Mouse (Mus musculus) macrophage (primary cell): ENCODE data around the gene Lca5l. TPM values are rescaled to one million over a fixed set of nuclear protein-coding genes. Genes with fewer than 3 reads are reported as not detected.

Experiments
- H3K27ac ChIP-seq: fragments of 350-480 bp; formaldehyde crosslinking; 2 replicates; pipeline ENCODE4 v1.9.0; 2021
- H3K36me3 ChIP-seq: fragments of 350-480 bp; formaldehyde crosslinking; 2 replicates; pipeline ENCODE4 v1.9.0; 2021; ENCODE audit errors: inconsistent target
- H3K4me3 ChIP-seq: fragments of 350-480 bp; formaldehyde crosslinking; 2 replicates; pipeline ENCODE4 v1.9.0; 2021; ENCODE audit errors: inconsistent target
- H3K79me2 ChIP-seq: fragments of 350-480 bp; formaldehyde crosslinking; 2 replicates; pipeline ENCODE4 v1.9.0; 2021; ENCODE audit errors: inconsistent target
- WGBS: methylation state at CpG from one replicate; pipeline ENCODE4 v1.1.7; 2026; ENCODE audit warnings: inconsistent platforms; ENCODE audit not compliant: missing documents; 5-methylcytosine and 5-hydroxymethylcytosine counted together
- polyA plus RNA-seq: library from polyadenylated mRNA; stranded (reverse); fragments of 250-400 nt; gene quantifications from 3 replicates; pipeline ENCODE4 v1.2.4, GENCODE M21; 2018; ENCODE audit warnings: inconsistent platforms

Gene Lca5l
- polyA plus RNA-seq, 1 experiment from 2014 or later, result not detected

DNA sequence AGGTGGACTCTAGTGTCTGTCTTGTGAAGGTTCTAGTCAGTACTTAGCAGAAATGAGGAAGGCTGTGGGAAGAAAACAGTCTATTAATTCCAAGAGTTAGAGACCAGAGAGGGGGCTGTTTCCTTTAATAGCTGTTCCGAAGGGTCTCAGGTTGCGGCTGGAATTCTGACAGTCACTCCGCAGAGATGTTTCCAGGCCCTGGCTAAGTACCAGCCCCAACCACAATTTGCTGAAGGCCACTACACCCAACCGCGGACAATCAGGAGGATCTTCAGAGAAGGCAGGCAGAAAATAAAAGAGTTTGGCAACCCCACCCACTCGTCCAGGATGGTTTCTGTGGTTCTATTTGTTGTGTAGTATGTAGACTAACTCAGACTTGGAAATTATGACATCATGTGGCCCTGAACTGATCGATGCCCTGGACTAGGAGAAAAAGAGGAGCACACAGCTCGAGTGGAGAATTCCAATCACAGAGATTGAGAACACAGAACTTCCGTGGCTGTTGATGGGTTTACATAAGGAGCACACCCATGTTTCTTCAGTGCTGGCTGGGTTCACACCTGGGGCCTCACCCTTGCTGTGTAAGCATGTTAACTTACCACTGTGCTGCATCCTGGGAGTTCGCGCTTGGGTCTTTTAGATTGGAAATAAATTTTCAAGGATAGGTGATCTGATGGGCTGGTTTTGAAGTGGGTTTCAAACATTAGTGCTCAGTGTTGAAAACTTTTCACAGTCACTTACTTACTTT, 9.6 kb upstream of the Lca5l start:
- Histone ChIP-seq H3K79me2 (no peaks in the 10 kb centered on the region), H3K27ac (no peak overlapping the region), H3K36me3 (no peaks in the 10 kb centered on the region), H3K4me3 (no peak overlapping the region)
- 90% methylated on average over 11 of the region's 11 CpGs for WGBS

GRCm38 (mm10) chr16:96200702-96201028, 8.6 kb upstream of the Lca5l start:
- Histone ChIP-seq H3K36me3 (no peaks in the 10 kb centered on the region), H3K27ac (no peak overlapping the region), H3K4me3 (no peak overlapping the region), H3K79me2 (no peaks in the 10 kb centered on the region)
- whole genome bisulfite sequencing, result 64% methylated on average over 8 of the region's 9 CpGs

DNA sequence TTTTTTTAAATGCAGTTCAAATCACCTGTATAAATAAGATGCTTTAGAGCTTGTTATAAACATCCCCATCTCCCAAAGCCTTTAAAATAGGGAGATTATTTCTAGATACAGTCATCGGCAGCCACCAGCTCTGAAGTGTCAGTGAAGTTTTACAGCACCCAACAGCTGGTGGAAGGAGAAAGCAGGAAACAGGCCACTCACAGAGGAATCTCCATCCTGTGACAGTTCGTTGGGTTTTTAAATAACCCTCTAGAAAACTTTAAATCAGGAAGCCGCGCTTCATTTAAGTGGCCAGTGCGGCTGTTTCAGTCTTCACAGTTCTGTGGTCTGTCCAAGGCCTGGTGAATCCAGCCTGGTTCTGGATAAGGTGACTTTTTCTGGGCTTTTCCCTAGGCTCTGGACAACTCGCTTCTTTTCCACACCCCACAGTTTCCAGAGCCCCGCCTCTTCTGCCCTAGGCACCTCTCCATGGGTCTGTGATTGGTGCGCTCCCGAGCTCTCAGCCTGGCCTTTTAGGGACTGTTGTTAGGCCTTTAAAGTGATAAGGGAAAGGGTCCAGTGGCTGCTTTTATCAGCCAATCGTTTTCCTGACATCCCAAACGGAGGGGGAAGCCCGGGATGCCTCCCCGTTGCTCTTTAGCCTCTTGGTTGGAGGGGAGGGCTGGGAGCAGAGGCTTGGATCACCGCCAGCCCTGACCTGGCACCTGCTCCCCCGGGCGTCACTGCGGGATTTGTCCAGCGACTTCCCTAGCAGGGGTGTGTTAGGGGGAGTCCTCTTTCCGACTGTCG, 8.0 kb upstream of the Lca5l start, which contains the start of gene Sh3bgr:
Gene Sh3bgr, plus strand, starts transcription at position 538 of the 789 bp plus-strand sequence.
- Histone ChIP-seq H3K27ac (no peak within 1 kb of the TSS), H3K79me2 (no peaks in the 10 kb centered on the region), H3K36me3 (no peaks in the 10 kb centered on the region), H3K4me3 (no peak within 1 kb of the TSS)
- 7% methylated on average over 20 of the region's 20 CpGs for WGBS

- H3K36me3 ChIP-seq, result no peaks in the 10 kb centered on the region
- no peaks in the 10 kb centered on the region for H3K79me2 ChIP-seq
- 93% methylated on average over 5 of the region's 5 CpGs for WGBS
- H3K4me3 ChIP-seq, result no peak overlapping the region
- no peak overlapping the region for H3K27ac ChIP-seq
These were observed 4.5 kb downstream of the Lca5l start for GRCm38 (mm10) chr16:96187619-96188018.

- no peak overlapping the region for H3K4me3 ChIP-seq
- H3K79me2 ChIP-seq, result no peaks in the 10 kb centered on the region
- H3K36me3 ChIP-seq, result no peaks in the 10 kb centered on the region
- no peak overlapping the region for H3K27ac ChIP-seq
These were observed 12.9 kb downstream of the Lca5l start for GRCm38 (mm10) chr16:96179156-96179555.

GRCm38 (mm10) chr16:96175399-96175798, 16.7 kb downstream of the Lca5l start:
- Histone ChIP-seq H3K36me3 (no peaks in the 10 kb centered on the region), H3K27ac (no peak overlapping the region), H3K79me2 (no peaks in the 10 kb centered on the region), H3K4me3 (no peak overlapping the region)
- 69% methylated on average over 2 of the region's 2 CpGs for WGBS

DNA sequence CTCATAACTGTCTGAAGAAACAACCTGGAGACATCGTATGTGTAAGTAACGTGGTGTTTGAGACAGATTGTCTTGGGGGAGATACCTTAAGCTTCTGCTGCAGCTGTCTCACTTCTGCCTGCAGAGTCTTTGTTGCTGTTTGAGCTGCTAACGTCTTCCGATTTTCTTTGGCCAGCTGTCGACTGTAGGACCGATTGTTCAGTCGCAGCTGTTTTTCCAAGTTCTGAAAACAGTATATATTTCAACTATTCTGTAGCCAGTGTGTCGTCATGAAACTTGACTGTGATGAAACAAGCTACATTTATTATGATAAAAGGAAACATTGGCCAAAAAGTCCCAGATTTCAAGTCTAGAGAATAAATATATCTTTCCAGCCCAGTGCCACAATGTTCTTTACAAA, 18.4 kb downstream of the Lca5l start:
- H3K36me3 ChIP-seq, result no peaks in the 10 kb centered on the region
- H3K4me3 ChIP-seq, result no peak overlapping the region
- H3K79me2 ChIP-seq, result no peaks in the 10 kb centered on the region
- WGBS, result 93% methylated on average over 8 of the region's 8 CpGs
- no peak overlapping the region for H3K27ac ChIP-seq

DNA sequence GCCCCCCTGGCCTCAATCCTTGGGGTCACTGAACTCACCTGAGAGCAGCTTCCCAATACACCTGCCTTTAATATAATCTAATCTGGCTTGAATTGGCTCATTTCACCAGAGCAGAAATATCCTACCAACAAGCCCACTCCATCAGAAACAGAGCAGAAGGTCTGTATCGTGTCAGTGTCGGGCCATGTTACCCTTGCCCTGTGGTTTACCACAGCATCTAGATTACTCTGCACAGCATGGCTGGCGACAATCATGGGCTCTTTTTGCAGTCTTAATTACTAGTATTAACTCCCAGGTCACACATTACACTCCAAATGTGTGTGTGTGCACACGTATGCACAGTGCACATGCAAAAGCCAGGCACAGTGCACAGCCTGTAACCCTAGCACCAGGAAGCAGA, 23.2 kb downstream of the Lca5l start:
- H3K36me3 ChIP-seq, result no peaks in the 10 kb centered on the region
- no peaks in the 10 kb centered on the region for H3K79me2 ChIP-seq
- H3K4me3 ChIP-seq, result no peak overlapping the region
- no peak overlapping the region for H3K27ac ChIP-seq
- 57% methylated on average over 4 of the region's 4 CpGs for WGBS

DNA sequence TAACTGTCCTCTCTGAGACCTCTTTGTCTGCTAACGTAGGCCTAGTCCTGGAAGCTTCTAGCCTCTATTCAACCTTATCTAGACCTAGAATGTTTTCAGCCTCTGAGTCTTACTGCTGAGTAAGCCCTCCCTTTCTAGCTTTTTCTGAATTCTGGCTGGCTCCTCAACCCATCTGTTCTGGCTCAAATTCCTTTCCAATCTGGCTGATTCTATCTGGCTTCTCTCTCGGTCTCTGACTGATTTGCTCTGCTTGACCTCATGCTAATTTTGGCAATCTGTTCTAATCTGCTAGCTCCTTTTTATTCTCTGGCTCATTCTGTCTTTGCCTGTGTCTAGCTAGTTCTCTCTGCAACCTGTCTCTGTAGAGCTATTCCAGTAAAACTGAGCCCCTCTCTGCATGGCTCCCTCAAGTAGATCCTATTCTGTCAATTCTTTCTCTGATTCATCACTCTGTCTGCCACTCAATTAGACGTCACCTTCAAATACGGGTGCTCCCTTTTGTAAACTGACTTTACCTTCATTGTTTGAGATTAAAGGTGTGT, 26.3 kb downstream of the Lca5l start:
- H3K4me3 ChIP-seq, result no peak overlapping the region
- H3K36me3 ChIP-seq, result no peaks in the 10 kb centered on the region
- WGBS, result 96% methylated on average over 4 of the region's 4 CpGs
- H3K27ac ChIP-seq, result no peak overlapping the region
- H3K79me2 ChIP-seq, result no peaks in the 10 kb centered on the region

DNA sequence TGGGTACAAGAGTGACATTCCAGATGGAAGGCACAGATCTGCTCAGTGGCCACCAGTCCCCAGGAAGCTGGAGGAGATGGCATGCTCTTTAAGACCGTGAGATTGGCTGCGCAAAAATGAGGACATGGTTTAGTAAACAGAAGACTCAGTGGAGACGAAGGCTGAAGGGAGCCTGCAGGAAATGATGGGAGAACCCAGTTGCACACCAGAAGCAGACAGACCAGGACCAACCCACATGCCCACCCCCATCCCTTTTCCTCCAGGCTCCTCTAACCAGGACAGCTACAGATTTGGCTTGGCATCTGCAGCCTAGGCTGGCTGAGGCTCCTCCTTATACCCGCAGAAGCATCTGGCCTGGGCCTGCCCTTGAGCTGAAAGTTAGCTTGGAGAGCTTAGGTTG, 30.7 kb downstream of the Lca5l start:
- Histone ChIP-seq H3K79me2 (no peaks in the 10 kb centered on the region), H3K4me3 (no peak overlapping the region), H3K27ac (no peak overlapping the region), H3K36me3 (no peaks in the 10 kb centered on the region)
- 95% methylated on average over 4 of the region's 4 CpGs for WGBS

DNA sequence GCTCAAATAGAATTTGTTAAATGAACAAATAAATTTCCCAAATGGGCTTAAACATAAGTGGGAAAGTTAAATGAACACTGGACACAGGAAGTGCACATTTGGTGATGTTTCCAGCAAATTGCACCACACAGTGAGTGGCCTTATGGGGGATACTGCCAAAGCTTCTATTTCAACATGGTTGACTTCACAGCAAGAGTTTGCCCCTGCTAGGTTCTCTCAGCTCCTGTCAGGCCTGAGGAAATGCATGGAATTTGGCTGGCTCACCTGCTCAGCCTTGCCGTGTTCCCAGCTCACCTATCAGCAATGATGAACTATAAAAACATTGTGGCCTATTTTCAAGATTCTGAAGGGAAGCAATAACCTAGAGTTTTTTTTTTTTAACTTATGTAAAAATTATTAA, 31.1 kb downstream of the Lca5l start:
- H3K36me3 ChIP-seq, result no peaks in the 10 kb centered on the region
- H3K79me2 ChIP-seq, result no peaks in the 10 kb centered on the region
- H3K27ac ChIP-seq, result no peak overlapping the region
- H3K4me3 ChIP-seq, result no peak overlapping the region
- 100% methylated on average over 1 of the region's 1 CpGs for WGBS

- H3K4me3 ChIP-seq, result no peak overlapping the region
- H3K79me2 ChIP-seq, result no peaks in the 10 kb centered on the region
- no peak overlapping the region for H3K27ac ChIP-seq
- 85% methylated on average over 18 of the region's 20 CpGs for WGBS
- H3K36me3 ChIP-seq, result no peaks in the 10 kb centered on the region; the same call in 1 of the 2 replicates
These were observed 32.2 kb downstream of the Lca5l start for GRCm38 (mm10) chr16:96159794-96160346.

DNA sequence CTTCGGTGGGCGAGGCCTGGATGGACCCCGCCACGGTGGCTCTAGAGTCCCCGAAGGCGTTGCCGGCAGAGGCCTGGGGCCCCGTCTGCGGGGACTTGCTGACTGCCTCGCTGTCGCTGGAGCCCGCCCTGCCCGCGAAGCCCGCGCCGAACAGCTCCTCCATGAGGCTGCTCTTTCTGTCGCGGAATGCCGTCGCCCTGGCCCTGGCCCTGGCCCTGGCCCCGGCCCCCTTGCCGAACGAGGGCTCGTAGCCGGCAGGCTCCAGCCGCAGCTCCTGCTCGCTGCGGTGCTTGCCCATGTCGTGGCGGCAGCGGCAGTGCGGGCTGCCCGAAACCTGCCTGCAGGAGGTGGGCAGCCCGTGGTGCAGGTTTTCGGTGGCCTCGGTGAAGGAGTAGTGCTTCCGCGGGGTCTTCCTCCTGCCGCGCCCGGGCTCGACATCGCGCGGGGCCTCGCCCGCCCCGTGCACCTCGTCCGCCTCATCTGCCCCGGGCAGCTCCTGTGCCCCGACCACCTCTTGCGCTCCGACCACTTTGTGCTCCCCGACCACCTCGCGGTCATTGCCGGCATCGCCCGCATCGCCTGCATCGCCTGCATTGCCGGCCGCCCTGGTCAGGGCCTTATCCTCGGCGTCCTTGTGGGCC, 32.9 kb downstream of the Lca5l start:
- H3K27ac ChIP-seq, result no peak overlapping the region
- no peak overlapping the region for H3K4me3 ChIP-seq
- no peaks in the 10 kb centered on the region; the same call in 1 of the 2 replicates for H3K36me3 ChIP-seq
- no peaks in the 10 kb centered on the region for H3K79me2 ChIP-seq
- WGBS, result 9% methylated on average over 67 of the region's 67 CpGs

DNA sequence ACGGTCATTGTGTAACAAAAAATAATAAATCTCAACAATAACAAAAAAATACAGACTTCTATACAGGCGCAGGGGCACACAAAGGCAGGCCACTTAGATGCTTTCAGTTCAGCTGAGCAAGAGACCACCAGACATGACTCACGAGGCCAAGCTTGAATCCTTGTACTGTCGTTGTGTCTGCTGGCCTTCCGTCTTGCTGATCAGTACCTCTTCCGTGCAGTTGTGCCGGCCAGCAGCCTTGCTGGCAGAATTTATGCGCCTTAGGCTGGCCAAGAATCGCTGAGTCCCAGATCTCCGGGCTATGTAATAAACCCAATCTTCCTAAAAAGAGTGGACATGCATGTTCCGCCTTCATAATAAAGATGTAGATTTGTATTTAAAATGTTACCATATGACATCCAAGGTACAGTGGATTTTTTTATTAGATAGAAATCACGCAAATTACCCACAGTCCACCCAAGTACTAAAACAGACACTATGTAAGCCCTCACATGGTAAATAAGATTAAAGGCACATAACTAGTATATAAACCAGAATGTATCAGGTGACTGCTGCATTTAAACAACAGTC, 33.5 kb downstream of the Lca5l start:
- WGBS, result 91% methylated on average over 12 of the region's 12 CpGs
- Histone ChIP-seq H3K4me3 (no peak overlapping the region), H3K36me3 (no peaks in the 10 kb centered on the region; the same call in 1 of the 2 replicates), H3K27ac (no peak overlapping the region), H3K79me2 (no peaks in the 10 kb centered on the region)
